Mouse (Mus musculus): ENCODE measurements at regions not wholly inside any gene's neighbourhood (a gene's known extent, or its start where the extent isn't known, plus 50 kb on each side); places are given as distances from the start of the nearest gene placed in this dataset.
"Not testable (repeated sequence)": the region's sequence is repeated elsewhere in the genome, so short reads cannot be mapped to it uniquely, and the experiment has no call there.

DNA sequence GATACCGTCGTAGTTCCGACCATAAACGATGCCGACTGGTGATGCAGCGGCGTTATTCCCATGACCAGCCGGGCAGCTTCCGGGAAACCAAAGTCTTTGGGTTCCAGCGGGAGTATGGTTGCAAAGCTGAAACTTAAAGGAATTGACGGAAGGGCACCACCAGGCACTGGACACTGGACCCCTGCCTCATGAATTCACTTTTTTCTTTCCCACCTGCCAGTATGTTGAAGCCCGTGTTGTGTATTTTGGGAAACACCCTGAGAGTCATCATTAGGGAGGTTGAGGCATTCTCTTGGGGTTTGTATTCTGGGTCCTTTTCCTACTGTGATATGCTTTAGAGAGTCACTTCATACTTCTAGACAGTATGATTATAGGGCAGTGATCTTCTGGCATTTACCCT lies 197.9 kb downstream of the Samd9l start:
- intact Hi-C loops (cut with DNase I); DNase-seq (ENCODE audit: low spot score in 2 of 2): not testable (repeated sequence)

DNA sequence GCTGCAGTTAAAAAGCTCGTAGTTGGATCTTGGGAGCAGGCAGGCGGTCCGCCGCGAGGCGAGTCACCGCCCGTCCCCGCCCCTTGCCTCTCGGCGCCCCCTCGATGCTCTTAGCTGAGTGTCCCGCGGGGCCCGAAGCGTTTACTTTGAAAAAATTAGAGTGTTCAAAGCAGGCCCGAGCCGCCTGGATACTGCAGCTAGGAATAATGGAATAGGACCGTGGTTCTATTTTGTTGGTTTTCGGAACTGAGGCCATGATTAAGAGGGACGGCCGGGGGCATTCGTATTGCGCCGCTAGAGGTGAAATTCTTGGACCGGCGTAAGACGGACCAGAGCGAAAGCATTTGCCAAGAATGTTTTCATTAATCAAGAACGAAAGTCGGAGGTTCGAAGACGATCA lies 198.3 kb downstream of the Samd9l start:
- intact Hi-C loops (cut with DNase I): no loop called here
- DNase-seq (ENCODE audit: low spot score in 2 of 2): peak; percentile 21 to 60

DNA sequence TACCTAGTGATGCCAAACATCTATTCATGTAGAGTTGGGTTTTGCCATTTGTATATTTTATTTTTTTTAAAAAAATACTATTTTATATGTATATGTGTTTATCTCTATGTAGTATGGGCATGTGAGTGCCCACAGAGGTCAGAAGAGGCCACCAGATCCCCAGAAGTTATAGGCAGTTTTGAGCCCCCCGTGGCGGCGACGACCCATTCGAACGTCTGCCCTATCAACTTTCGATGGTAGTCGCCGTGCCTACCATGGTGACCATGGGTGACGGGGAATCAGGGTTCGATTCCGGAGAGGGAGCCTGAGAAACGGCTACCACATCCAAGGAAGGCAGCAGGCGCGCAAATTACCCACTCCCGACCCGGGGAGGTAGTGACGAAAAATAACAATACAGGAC lies 198.8 kb downstream of the Samd9l start:
- intact Hi-C loops (cut with DNase I): not testable (repeated sequence)

DNA sequence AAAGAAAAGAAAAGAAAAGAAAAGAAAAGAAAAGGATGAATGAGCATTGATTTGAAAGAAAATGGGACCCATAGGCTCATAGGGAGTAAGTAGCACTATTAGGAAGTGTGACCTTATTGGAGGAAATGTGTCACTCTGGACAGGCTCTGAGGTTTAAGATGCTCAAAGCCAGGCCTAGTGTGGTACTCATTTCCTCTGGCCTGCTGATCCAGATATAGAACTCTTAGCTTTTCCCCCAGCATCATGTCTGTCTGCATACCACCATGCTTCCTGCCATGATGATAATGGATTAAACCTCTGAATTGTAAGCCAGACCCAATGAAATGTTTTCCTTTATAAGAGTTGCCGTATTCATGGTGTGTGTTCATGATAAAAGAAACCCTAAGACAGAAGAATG lies 206.9 kb downstream of the Samd9l start:
- DNase-seq (ENCODE audit: low spot score in 2 of 2); intact Hi-C loops (cut with DNase I): not testable (repeated sequence)

More for the DNA sequence above, 198.8 kb downstream of the Samd9l start:
- peak; percentile 38 to 45 for DNase-seq (ENCODE audit: low spot score in 2 of 2)

DNA sequence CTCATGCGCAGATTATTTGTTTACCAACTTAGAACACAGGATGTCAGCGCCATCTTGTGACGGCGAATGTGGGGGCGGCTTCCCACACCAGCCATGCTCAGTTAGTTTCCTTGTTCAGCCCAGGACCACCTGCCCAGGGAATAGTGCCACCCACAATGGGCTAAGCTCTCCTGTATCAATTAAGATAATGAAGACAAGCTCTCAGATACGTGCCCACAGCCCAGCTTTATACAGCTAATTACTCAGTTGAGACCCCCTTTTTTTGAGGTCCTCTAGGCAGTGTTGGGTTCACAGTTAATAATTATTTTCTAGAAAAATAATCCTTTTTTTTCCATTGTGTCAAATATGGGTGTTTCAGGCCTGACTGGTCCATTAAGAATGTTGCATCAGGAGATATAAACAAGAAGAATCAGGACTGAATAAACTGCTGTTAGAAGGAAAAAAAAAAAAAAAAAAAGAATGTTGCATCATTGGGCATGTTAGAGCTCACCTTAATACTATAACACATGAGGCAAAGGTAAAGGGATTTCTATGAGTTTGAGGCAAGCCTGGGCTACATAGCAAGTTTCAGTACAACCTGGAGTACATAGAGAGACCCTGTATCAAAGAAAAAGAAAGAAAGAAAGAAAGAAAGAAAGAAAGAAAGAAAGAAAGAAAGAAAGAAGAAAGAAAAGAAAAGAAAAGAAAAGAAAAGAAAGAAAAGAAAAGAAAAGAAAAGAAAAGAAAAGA lies 207.5 kb downstream of the Samd9l start:
- DNase-seq (ENCODE audit: low spot score in 2 of 2); intact Hi-C loops (cut with DNase I): not testable (repeated sequence)

DNA sequence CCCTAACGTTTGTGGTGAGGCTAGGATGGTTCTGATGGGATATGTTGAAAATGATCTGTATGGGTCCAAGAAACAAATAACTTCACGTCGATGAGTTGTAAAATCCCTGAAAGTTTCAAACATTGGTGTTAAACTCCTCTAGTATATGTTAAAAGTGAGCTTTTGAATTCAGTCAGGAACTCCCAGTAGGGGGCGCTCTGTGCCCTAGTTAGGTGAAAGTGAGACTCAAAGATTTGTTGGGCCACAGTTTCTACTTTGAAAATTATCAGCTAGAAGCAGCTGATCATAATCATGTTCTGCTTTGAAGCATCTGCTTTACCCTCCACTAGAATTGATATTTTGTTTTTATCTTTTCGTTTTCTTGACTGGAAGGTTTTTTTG lies 215.6 kb downstream of the Samd9l start:
- DNase-seq (ENCODE audit: low spot score in 2 of 2): peak in 1 of 2 experiments; percentile 6

DNA sequence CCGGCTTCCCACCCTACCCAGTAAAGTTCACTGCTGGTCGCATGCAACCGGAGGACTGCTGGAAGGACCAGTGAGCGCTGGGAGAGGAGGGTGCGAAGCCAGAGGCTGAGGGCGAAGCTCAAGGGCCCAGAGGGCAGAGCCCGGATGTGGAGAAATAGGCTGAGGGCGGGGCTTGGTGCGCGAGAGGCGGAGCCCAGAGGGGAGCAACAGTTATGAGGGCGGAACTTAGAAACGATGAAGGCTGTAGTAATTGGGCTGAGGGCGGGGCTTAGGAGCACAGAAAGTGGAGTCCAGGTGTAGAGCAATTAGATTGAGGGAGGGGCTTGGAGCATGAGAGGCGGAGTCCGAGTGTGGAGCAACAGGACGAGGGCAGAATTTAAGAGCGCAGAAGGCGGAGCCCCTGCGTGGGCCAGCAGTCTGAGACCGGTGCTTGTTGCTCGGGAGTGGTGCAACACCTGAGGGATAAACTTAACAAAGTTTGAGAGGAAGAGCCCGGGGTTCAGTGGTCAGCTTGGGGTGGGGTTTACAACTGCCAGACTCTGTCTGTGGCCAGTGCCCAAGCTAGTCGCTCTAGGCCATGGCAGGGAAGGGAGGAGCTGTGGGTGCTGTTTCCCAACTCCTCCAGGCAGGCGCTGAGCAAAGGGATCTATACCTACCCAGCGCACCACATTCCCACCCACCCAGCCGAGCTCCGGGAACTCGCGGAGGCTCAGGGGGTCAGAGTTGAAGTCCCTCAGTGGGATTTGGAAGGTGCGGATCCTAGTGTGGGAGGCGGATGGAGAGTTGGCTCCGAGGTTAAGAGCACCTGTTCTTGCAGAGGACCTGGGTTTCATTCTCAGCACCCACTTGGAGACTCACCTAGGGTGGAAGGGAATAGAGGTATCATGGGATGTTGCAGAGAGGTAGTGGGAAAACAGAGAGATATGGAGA lies 216.2 kb downstream of the Samd9l start:
- DNase-seq (ENCODE audit: low spot score in 2 of 2): no peak
- intact Hi-C loops (cut with DNase I): no loop called here

More for the DNA sequence above, 215.6 kb downstream of the Samd9l start:
- intact Hi-C loops (cut with DNase I): no loop called here

DNA sequence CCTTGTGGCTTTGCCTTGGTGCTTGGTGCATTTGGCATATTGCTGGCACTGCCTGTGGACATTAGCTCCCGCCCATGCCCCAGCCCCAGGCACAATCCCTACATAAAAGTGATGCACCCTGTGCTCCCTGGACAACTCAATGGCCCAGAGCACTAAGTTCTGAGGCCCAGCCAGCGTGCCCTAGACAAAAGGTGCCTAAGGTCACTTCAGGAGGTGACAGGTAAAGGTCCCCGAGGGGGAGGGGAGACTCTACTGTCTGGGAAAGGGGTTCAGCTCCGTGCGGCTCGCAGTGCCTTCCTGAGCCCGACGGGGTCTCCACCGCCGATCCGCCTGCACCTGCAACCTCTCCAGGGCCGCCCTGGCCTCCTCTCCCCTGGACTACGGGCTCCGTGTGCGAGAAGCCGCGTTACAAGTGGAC lies 216.9 kb downstream of the Samd9l start:
- DNase-seq (ENCODE audit: low spot score in 2 of 2); intact Hi-C loops (cut with DNase I): not testable (repeated sequence)

DNA sequence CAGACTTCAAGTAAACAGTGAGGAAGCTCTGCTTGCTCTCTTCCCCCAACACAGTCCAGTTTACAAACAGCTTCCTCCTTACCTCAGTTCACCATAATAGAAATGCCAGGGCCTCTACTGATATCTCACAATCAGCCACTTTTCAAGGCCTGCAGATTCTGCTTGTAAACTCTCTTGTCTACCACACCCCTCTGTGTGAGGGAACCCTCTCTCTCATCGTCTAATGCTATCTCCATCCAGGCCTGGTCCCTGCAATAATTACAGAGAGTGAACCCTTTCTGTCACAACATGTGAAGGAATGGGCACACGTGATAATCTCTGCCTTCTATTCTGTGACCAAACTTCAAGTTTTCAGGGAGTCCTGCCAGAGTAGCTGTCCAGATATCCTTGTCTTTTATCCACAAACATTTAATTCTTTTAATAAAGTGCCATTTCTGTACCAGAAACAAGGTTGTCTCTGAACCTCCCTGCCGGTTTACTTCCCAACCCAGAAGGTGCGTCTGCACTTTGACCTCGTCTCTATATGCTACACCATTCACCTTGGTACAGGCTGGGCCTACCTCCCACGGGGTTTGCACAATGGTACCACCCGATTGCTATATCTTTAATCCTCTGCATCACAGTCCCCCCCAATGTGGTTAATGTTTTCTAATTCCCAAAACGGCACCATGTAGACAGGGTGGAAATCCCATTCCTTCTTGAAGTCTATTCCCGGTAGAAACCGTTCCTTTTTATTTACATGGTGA lies 219.6 kb downstream of the Samd9l start:
- intact Hi-C loops (cut with DNase I); DNase-seq (ENCODE audit: low spot score in 2 of 2): not testable (repeated sequence)

DNA sequence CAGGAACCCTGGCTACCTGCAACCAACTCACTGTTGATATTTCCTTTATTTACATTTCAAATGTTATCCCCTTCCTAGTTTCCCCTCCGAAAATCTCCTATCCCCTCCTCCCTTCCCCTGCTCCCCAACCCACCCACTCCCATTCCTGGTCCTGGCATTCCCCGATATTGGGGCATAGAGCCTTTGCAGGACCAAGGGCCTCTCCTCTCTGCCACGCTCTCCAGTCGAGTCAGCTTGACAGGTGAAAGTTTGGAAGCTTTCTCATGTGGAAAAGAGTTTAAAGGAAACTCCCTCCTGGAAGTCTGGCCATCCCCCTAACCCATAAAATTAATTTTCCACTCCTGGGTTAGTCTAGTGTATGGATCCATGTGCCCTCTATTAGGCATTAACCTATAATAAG lies 229.9 kb downstream of the Samd9l start:
- intact Hi-C loops (cut with DNase I): not testable (repeated sequence)

DNA sequence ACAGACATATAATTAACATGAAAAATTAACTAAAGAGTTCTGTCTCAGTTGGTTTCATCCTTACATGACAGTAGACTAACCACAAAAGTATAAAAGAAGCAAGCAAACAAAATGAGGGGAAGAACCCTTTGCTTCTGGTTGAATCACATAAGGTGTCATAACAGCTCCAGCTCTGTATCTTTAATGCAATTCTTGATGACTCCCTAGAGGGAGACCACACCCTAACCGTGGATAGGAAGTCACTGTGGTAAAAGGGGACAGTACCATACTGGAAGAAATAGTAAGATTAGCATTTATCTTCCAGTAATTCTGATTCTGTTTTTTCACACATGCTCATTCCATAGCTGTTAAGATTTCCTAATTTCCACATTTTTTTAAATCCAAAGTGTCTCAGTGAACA lies 233.2 kb downstream of the Samd9l start:
- DNase-seq (ENCODE audit: low spot score in 2 of 2); intact Hi-C loops (cut with DNase I): not testable (repeated sequence)

More for the DNA sequence above, 229.9 kb downstream of the Samd9l start:
- DNase-seq (ENCODE audit: low spot score in 2 of 2): not testable (repeated sequence)

DNA sequence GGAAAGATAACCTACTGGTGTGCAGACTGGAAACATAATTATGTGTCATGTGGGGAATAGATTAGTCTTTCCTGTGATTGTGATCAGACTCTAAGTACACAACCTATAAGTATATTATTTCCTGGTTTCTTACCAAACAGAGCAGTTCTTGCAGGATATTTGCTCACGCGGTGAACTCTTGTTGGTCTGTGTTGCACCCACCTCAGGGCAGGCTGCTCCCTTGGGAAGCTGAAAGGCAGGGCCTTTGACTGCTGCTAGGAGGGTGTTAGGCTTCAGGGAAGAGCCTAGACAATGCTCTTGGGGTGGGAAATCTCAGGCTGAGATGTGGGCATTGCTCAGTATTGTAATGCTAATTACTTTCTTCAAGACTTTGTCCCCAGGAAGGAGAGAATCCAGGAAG lies 247.5 kb downstream of the Samd9l start:
- intact Hi-C loops (cut with DNase I); DNase-seq (ENCODE audit: low spot score in 2 of 2): not testable (repeated sequence)

DNA sequence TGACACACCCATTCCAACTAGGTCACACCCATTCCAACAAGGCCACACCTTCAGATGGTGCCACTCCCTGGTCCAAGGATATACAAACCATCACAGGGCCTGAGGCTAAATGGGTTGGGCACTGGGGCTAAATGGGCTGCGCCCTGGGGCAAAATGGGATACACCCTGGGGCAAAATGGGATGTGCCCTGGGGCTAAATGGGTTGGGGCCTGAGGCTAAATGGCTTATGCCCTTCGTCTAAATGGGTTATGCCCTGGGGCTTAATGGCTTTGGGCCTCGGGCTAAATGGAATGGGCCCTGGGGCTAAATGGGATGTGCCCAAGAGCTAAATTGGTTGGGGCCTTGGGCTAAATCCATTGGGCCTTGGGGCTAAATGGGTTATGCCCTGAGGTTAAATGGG lies 261.5 kb downstream of the Samd9l start:
- DNase-seq (ENCODE audit: low spot score in 2 of 2); intact Hi-C loops (cut with DNase I): not testable (repeated sequence)

DNA sequence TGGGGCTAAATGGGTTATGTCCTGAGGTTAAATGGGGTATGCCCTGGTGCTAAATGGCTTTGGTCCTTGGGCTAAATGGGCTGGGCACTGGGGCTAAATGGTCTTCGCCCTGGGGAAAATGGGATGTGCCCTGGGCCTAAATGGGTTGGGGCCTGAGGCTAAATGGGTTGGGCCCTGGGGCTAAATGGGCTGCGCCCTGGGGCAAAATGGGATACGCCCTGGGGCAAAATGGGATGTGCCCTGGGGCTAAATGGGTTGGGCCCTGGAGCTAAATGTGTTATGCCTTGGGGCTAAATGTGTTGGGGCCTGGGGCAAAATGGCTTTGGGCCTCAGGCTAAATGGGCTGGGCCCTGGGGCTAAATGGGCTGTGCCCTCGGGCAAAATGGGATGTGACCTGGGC lies 265.6 kb downstream of the Samd9l start:
- DNase-seq (ENCODE audit: low spot score in 2 of 2): not testable (repeated sequence)

DNA sequence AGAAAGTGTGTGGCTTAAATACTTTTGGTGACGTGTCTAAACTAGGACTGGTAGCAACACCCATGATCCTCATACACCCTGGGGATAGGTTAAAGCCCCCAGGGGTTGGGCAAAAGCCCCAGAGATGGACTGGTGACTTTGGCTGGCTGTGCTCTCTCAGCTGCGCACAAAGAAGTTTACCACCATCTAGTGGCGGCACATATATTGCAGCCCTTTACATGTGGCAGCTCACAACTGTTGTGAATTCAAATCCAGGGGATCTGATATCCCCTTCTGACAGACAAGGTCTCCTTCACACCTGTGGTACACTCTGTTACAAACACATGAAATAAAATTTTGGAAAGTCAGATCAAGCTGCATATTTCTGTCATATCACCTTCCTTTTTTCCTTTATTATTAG lies 283.1 kb downstream of the Samd9l start:
- intact Hi-C loops (cut with DNase I); DNase-seq (ENCODE audit: low spot score in 2 of 2): not testable (repeated sequence)

More for the DNA sequence above, 265.6 kb downstream of the Samd9l start:
- intact Hi-C loops (cut with DNase I): not testable (repeated sequence)
